Mouse (Mus musculus): Measurements from ENCODE around the gene Tfap4. TPM values are rescaled to one million over a fixed set of nuclear protein-coding genes. Genes with fewer than 3 reads are reported as not detected.
"Not testable (repeated sequence)": the region's sequence is repeated elsewhere in the genome, so short reads cannot be mapped to it uniquely, and the experiment has no call there.

Gene Tfap4
- polyA plus RNA-seq, 1 experiment = 46.2 TPM

GRCm38 (mm10) chr16:4593971-4594813 lies 34.5 kb upstream of the Tfap4 start, which contains the start of gene Glis2:
Gene Glis2 (plus strand): TSS chr16:4594713.
- TF ChIP-seq GATA1 (IDR thresholded peaks at IDR 0.05; ENCODE audit: borderline replicate concordance, low read length) (no peak), FLI1 (IDR thresholded peaks at IDR 0.05; ENCODE audit: low read length) (no peak)
- Histone ChIP-seq H3K27me3 (replicated peaks) (peaks cover 65% of the 10 kb centered on the region), H3K9me3 (no peaks in the 10 kb centered on the region), H3K4me1 (peaks cover 45% of the 10 kb centered on the region), H3K4me3 (replicated peaks) (peak within 1 kb of the TSS; percentile 91), H3K36me3 (replicated peaks; ENCODE audit: low read length) (no peaks in the 10 kb centered on the region)

- Histone ChIP-seq H3K4me3 (replicated peaks) (peak overlapping the region; percentile 91), H3K27me3 (replicated peaks) (peaks cover 55% of the 10 kb centered on the region), H3K9me3 (no peaks in the 10 kb centered on the region), H3K4me1 (peaks cover 36% of the 10 kb centered on the region), H3K36me3 (replicated peaks; ENCODE audit: low read length) (no peaks in the 10 kb centered on the region)
- no peak for TF ChIP-seq FLI1 (IDR thresholded peaks at IDR 0.05; ENCODE audit: low read length)
- TF ChIP-seq GATA1 (IDR thresholded peaks at IDR 0.05; ENCODE audit: borderline replicate concordance, low read length) = no peak
Observed at GRCm38 (mm10) chr16:4592909-4593875, 33.5 kb upstream of the Tfap4 start.

- Histone ChIP-seq H3K36me3 (replicated peaks; ENCODE audit: low read length) (no peaks in the 10 kb centered on the region), H3K27me3 (replicated peaks) (peaks cover 26% of the 10 kb centered on the region), H3K4me1 (peaks cover 44% of the 10 kb centered on the region), H3K4me3 (replicated peaks) (no peak overlapping the region), H3K9me3 (no peaks in the 10 kb centered on the region)
- TF ChIP-seq FLI1 (IDR thresholded peaks at IDR 0.05; ENCODE audit: low read length) (no peak), GATA1 (IDR thresholded peaks at IDR 0.05; ENCODE audit: borderline replicate concordance, low read length) (no peak)
Observed at GRCm38 (mm10) chr16:4590236-4590635, 30.6 kb upstream of the Tfap4 start.

GRCm38 (mm10) chr16:4587516-4588210 lies 28.0 kb upstream of the Tfap4 start:
- Histone ChIP-seq H3K27me3 (replicated peaks) (peaks cover 3% of the 10 kb centered on the region), H3K4me1 (peaks cover 40% of the 10 kb centered on the region), H3K36me3 (replicated peaks; ENCODE audit: low read length) (no peaks in the 10 kb centered on the region), H3K9me3 (no peaks in the 10 kb centered on the region), H3K4me3 (replicated peaks) (peak overlapping the region; percentile 74)
- no peak for TF ChIP-seq GATA1 (IDR thresholded peaks at IDR 0.05; ENCODE audit: borderline replicate concordance, low read length)

- no peak for TF ChIP-seq GATA1 (IDR thresholded peaks at IDR 0.05; ENCODE audit: borderline replicate concordance, low read length)
- peak; percentile 45; the same call in 1 of the 2 replicates for TF ChIP-seq FLI1 (IDR thresholded peaks at IDR 0.05; ENCODE audit: low read length)
- Histone ChIP-seq H3K27me3 (replicated peaks) (no peaks in the 10 kb centered on the region), H3K9me3 (no peaks in the 10 kb centered on the region), H3K4me1 (peaks cover 40% of the 10 kb centered on the region), H3K36me3 (replicated peaks; ENCODE audit: low read length) (no peaks in the 10 kb centered on the region), H3K4me3 (replicated peaks) (peak overlapping the region; percentile 91)
Observed at GRCm38 (mm10) chr16:4586531-4587123, 27.0 kb upstream of the Tfap4 start.

GRCm38 (mm10) chr16:4585642-4586530 lies 26.2 kb upstream of the Tfap4 start:
- Histone ChIP-seq H3K4me3 (replicated peaks) (peak overlapping the region; percentile 91), H3K36me3 (replicated peaks; ENCODE audit: low read length) (no peaks in the 10 kb centered on the region), H3K9me3 (no peaks in the 10 kb centered on the region), H3K27me3 (replicated peaks) (no peaks in the 10 kb centered on the region), H3K4me1 (peaks cover 40% of the 10 kb centered on the region)
- TF ChIP-seq FLI1 (IDR thresholded peaks at IDR 0.05; ENCODE audit: low read length) (no peak), GATA1 (IDR thresholded peaks at IDR 0.05; ENCODE audit: borderline replicate concordance, low read length) (no peak)

- H3K9me3 ChIP-seq = no peaks in the 10 kb centered on the region
- H3K4me3 ChIP-seq (replicated peaks) = peak overlapping the region; percentile 69
- peaks cover 40% of the 10 kb centered on the region for H3K4me1 ChIP-seq
- H3K27me3 ChIP-seq (replicated peaks) = no peaks in the 10 kb centered on the region
- no peaks in the 10 kb centered on the region for H3K36me3 ChIP-seq (replicated peaks; ENCODE audit: low read length)
- TF ChIP-seq GATA1 (IDR thresholded peaks at IDR 0.05; ENCODE audit: borderline replicate concordance, low read length) (no peak), FLI1 (IDR thresholded peaks at IDR 0.05; ENCODE audit: low read length) (no peak)
Observed at GRCm38 (mm10) chr16:4584438-4584837, 24.8 kb upstream of the Tfap4 start.

- Histone ChIP-seq H3K4me1 (peaks cover 43% of the 10 kb centered on the region), H3K27me3 (replicated peaks) (peaks cover 3% of the 10 kb centered on the region), H3K36me3 (replicated peaks; ENCODE audit: low read length) (no peaks in the 10 kb centered on the region), H3K4me3 (replicated peaks) (peak overlapping the region; percentile 38), H3K9me3 (no peaks in the 10 kb centered on the region)
- TF ChIP-seq GATA1 (IDR thresholded peaks at IDR 0.05; ENCODE audit: borderline replicate concordance, low read length) = no peak
- no peak for TF ChIP-seq FLI1 (IDR thresholded peaks at IDR 0.05; ENCODE audit: low read length)
Observed at GRCm38 (mm10) chr16:4583807-4584206, 24.2 kb upstream of the Tfap4 start.

GRCm38 (mm10) chr16:4581179-4581578 lies 21.5 kb upstream of the Tfap4 start:
- H3K9me3 ChIP-seq; H3K27me3 ChIP-seq (replicated peaks); H3K36me3 ChIP-seq (replicated peaks; ENCODE audit: low read length); H3K4me3 ChIP-seq (replicated peaks): not testable (repeated sequence)
- peaks cover 49% of the 10 kb centered on the region for H3K4me1 ChIP-seq

All from megakaryocyte, embryonic 14.5 days (primary cell).